Mouse (Mus musculus): ENCODE results near the gene Klhl21.

GRCm38 (mm10) chr4:151983560-151983959 lies 25.0 kb upstream of the Klhl21 start:
- no peak for TF ChIP-seq CTCF (IDR thresholded peaks at IDR 0.05; ENCODE audit: extremely low read depth, insufficient read depth, insufficient read length, insufficient replicate concordance)
- TF ChIP-seq POLR2A (IDR thresholded peaks at IDR 0.05; ENCODE audit: low read depth, low read length), result no peak
